Comparison of ENCODE assay signal across 9 mouse cellular contexts in genomic region chr7:73616015-73616414, GRCm38 (mm10).
DNase-seq lines count a peak whose midpoint lies in the region; ATAC-seq lines count a peak whose summit lies in the region.
"Had no signal": no experiment of that assay in that cellular context is flagged by ENCODE, and none has a peak within 500 bp of the region (broad histone marks: within the 10 kb centered on the region; RNA-seq: fewer than 3 reads in every experiment).

No protein-coding gene starts in this region.

- no peaks in the 10 kb centered on the region for H3K9me3 ChIP-seq in embryonic facial prominence, embryonic 11.5 days (replicated peaks; ENCODE audit: control insufficient read depth, low read length)
- no peaks in the 10 kb centered on the region for H3K9me3 ChIP-seq in midbrain, embryonic 15.5 days

- intact Hi-C loops in heart, postnatal 36 days (cut with DNase I): no loop called here

- no peak overlapping the region for H3K4me3 ChIP-seq in embryonic facial prominence, embryonic 11.5 days (ENCODE audit: low read depth, low read length)
- no peak overlapping the region for H3K4me3 ChIP-seq in midbrain, embryonic 15.5 days

- no peaks in the 10 kb centered on the region for H3K36me3 ChIP-seq in embryonic facial prominence, embryonic 11.5 days (replicated peaks; ENCODE audit: control insufficient read depth, insufficient read depth, low read depth, low read length)
- H3K36me3 ChIP-seq in midbrain, embryonic 15.5 days (replicated peaks): no peaks in the 10 kb centered on the region

- no peak overlapping the region for H3K4me2 ChIP-seq in embryonic facial prominence, embryonic 11.5 days (ENCODE audit: low read depth, low read length)
- H3K4me2 ChIP-seq in midbrain, embryonic 15.5 days: 0 out of 2 replicates have a peak overlapping the region, but pooled peaks have one; percentile 84

- ATAC-seq in embryonic facial prominence, embryonic 11.5 days (replicated peaks; ENCODE audit: insufficient number of reproducible peaks, low FRiP score, low TSS enrichment, low read depth): no peak
- ATAC-seq in midbrain, embryonic 15.5 days (replicated peaks): no peak
- ATAC-seq in activated CD4-positive, CD25-positive, alpha-beta regulatory T cell, adult 4 months: no peak
- ATAC-seq in erythroid progenitor cell, adult 5-6 weeks (replicated peaks; ENCODE audit: low FRiP score, poor library complexity, severe bottlenecking): no peak

- H3K27ac ChIP-seq in embryonic facial prominence, embryonic 11.5 days (replicated peaks; ENCODE audit: low read depth, low read length): no peak overlapping the region; the same call in 1 of the 2 replicates
- peak overlapping the region; percentile 99 for H3K27ac ChIP-seq in midbrain, embryonic 15.5 days

- no peaks in the 10 kb centered on the region for H3K4me1 ChIP-seq in embryonic facial prominence, embryonic 11.5 days (ENCODE audit: control insufficient read depth, insufficient read depth, low read length)
- H3K4me1 ChIP-seq in midbrain, embryonic 15.5 days: peaks cover 31% of the 10 kb centered on the region

- 25% methylated on average over 11 of the region's 11 CpGs for WGBS in embryonic facial prominence, embryonic 11.5 days
- 19% methylated on average over 11 of the region's 11 CpGs for WGBS in midbrain, embryonic 15.5 days

- DNase-seq in kidney, postnatal 10 days: peak; percentile 39
- no peak for DNase-seq in kidney, adult 18-20 months
- DNase-seq in embryonic facial prominence, embryonic 11.5 days (ENCODE audit: low spot score): peak; percentile 42
- DNase-seq in heart, postnatal 36 days: peak; percentile 25 to 31
- DNase-seq in spleen, adult 18-20 months: no peak
- DNase-seq: gastrocnemius, postnatal 14 days had no signal

- no peaks in the 10 kb centered on the region for H3K27me3 ChIP-seq in embryonic facial prominence, embryonic 11.5 days (ENCODE audit: control insufficient read depth, insufficient read depth, low read length)
- no peaks in the 10 kb centered on the region for H3K27me3 ChIP-seq in midbrain, embryonic 15.5 days (replicated peaks)

- no peak overlapping the region for H3K9ac ChIP-seq in embryonic facial prominence, embryonic 11.5 days (replicated peaks; ENCODE audit: low read length)
- peak overlapping the region; percentile 68 for H3K9ac ChIP-seq in midbrain, embryonic 15.5 days

Comparison
In these comparisons a context has a peak if more than half of its experiments do, and no peak if none do; other contexts are left out.
1. DNase-seq: peak in kidney, postnatal 10 days (single experiment), embryonic facial prominence, embryonic 11.5 days (single experiment) and heart, postnatal 36 days (2 of 2); none in kidney, adult 18-20 months (single experiment) and spleen, adult 18-20 months (0 of 2).